Mouse (Mus musculus) stomach, postnatal 0 days (tissue): ENCODE data around the gene Klrb1c. TPM values are rescaled to one million over a fixed set of nuclear protein-coding genes. Genes with fewer than 3 reads are reported as not detected.
A peak's percentile ranks its signal among the peaks of the same experiment; 100 is the strongest.

ENCODE experiments used
- ATAC-seq: fragments of 200-750 bp; cut with Nextera tagmentation; 2 replicates; pipeline ENCODE4 v1.8.0; 2017; ENCODE audit not compliant: low FRiP score, low TSS enrichment
- DNase-seq: peaks from one replicate; pipeline ENCODE4 v3.0.0-alpha.2; 2016; ENCODE audit warnings: low spot score
- H3K27ac ChIP-seq: fragments of 300-500 bp; sonication (generic); replicated peaks from 2 replicates; pipeline ENCODE4 v1.5.1; 2014; ENCODE audit warnings: mild to moderate bottlenecking, control low read depth
- H3K27me3 ChIP-seq: fragments of 300-500 bp; sonication (generic); 2 replicates; pipeline ENCODE4 v1.6.1; 2014; ENCODE audit warnings: low read length; ENCODE audit not compliant: control insufficient read depth, insufficient read depth
- H3K36me3 ChIP-seq: fragments of 300-500 bp; sonication (generic); 2 replicates; pipeline ENCODE4 v1.6.1; 2014; ENCODE audit warnings: low read length, mixed read lengths; ENCODE audit not compliant: control insufficient read depth, insufficient read depth
- H3K4me1 ChIP-seq: fragments of 300-500 bp; sonication (generic); replicated peaks from 2 replicates; pipeline ENCODE4 v1.6.1; 2014; ENCODE audit warnings: antibody characterized with exemption; ENCODE audit not compliant: control insufficient read depth, insufficient read depth
- H3K4me2 ChIP-seq: fragments of 300-500 bp; sonication (generic); replicated peaks from 2 replicates; pipeline ENCODE4 v1.6.1; 2014; ENCODE audit warnings: low read depth, mild to moderate bottlenecking, control low read depth, moderate library complexity
- H3K4me3 ChIP-seq: fragments of 300-500 bp; sonication (generic); 2 replicates; pipeline ENCODE4 v1.5.1; 2014; ENCODE audit warnings: low read depth, low read length, control low read depth
- H3K9ac ChIP-seq: fragments of 300-500 bp; sonication (generic); 2 replicates; pipeline ENCODE4 v1.6.1; 2014; ENCODE audit warnings: mild to moderate bottlenecking, low read length, control low read depth, mixed read lengths
- H3K9me3 ChIP-seq: fragments of 300-500 bp; sonication (generic); 2 replicates; pipeline ENCODE4 v1.6.1; 2016; ENCODE audit warnings: low read length; ENCODE audit not compliant: control insufficient read depth
- CTCF ChIP-seq: IDR thresholded peaks from 2 replicates; pipeline ENCODE4 v1.5.1; 2016; ENCODE audit warnings: antibody characterized with exemption, low read depth, mild to moderate bottlenecking, moderate library complexity
- EP300 ChIP-seq: optimal IDR thresholded peaks from 2 replicates; pipeline ENCODE3; 2016; ENCODE audit warnings: antibody characterized with exemption
- WGBS: fragments of 180-500 bp; shearing (Covaris S2); extraction: QIAGEN DNeasy Blood & Tissue Kit; methylation state at CpG from one replicate; pipeline ENCODE4 v1.1.7; 2014; 5-methylcytosine and 5-hydroxymethylcytosine counted together
- polyA plus RNA-seq: library from polyadenylated mRNA; unstranded; fragments of >200 nt; fragmentation: Nextera tagmentation; extraction: Ambion mirVana; gene quantifications from 2 replicates; pipeline ENCODE4 v1.2.1, GENCODE M21; 2015

Gene Klrb1c
- polyA plus RNA-seq, result 0.07 and 0.18 TPM in 2 replicates

- ATAC-seq, result no peak
- H3K36me3 ChIP-seq, result no peaks in the 10 kb centered on the region
- WGBS, result 93% methylated on average over 2 of the region's 2 CpGs
- H3K4me1 ChIP-seq, result no peaks in the 10 kb centered on the region
- H3K27me3 ChIP-seq, result no peaks in the 10 kb centered on the region
- no peak for DNase-seq
- H3K27ac ChIP-seq, result no peak within 1 kb of the TSS
- H3K9me3 ChIP-seq, result no peaks in the 10 kb centered on the region
- H3K4me3 ChIP-seq, result no peak within 1 kb of the TSS
- H3K9ac ChIP-seq, result no peak within 1 kb of the TSS
- TF ChIP-seq EP300 (no peak), CTCF (no peak)
- H3K4me2 ChIP-seq, result no peak within 1 kb of the TSS
These were observed at the start of gene Klrb1c for GRCm38 (mm10) chr6:128789115-128789514. Gene Klrb1c (minus strand): TSS chr6:128789215.

DNA sequence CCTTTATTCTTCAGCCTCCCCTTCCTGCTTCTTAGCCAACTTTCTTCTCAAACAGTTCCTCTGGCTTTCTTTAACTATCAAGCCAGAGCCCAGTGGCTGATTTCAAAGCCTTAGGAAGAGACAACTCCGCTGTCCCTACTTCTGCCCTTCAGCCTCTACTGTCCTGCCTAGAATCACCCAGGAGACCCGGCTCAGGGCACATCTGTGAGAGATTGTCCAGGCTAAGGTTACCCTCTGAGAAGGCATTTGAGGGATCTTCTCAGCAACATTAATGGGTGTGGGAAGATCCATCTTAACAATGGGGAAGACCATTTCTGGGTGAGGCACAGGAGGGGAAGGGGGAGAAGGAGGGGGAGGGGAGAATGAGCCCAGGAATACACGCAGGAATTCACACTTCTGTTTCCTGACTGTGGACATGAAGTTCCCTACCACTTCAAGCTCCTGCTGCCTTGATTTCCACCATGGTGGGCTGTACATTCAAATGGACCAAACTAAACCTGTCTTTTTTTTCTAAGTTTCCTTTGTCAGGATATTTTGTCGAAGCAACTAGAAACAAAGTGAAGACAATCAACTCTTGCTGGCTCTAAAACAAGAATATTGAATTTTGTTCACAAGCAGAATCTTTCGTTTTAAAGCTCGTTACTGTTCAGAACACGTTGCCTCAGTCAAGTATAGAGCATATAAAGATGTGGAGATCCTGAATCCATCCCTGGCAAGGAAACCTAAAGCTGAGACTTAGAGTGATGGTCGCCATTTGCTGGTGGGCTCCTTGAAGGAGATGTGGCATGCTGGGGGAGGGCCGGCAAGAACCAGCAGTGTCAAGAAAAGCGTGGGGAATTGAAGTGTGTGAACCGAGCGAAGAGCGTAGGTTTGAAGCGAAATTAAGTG lies 48.7 kb upstream of the Klrb1c start:
- peak overlapping the region; percentile 83 for H3K27ac ChIP-seq
- ATAC-seq (no peak), DNase-seq (no peak)
- no peak for TF ChIP-seq CTCF
- H3K36me3 ChIP-seq, result no peaks in the 10 kb centered on the region
- peak overlapping the region; percentile 77 for H3K4me3 ChIP-seq
- H3K27me3 ChIP-seq, result no peaks in the 10 kb centered on the region
- no peaks in the 10 kb centered on the region for H3K4me1 ChIP-seq
- H3K9ac ChIP-seq, result peak overlapping the region; percentile 43
- 6% methylated on average over 14 of the region's 14 CpGs for WGBS
- no peaks in the 10 kb centered on the region for H3K9me3 ChIP-seq
- H3K4me2 ChIP-seq, result peak overlapping the region; percentile 76

- Histone ChIP-seq H3K4me3 (no peak overlapping the region), H3K9me3 (no peaks in the 10 kb centered on the region), H3K36me3 (no peaks in the 10 kb centered on the region), H3K4me2 (no peak overlapping the region), H3K27ac (no peak overlapping the region), H3K4me1 (no peaks in the 10 kb centered on the region), H3K9ac (no peak overlapping the region), H3K27me3 (no peaks in the 10 kb centered on the region)
- 88% methylated on average over 6 of the region's 6 CpGs for WGBS
- TF ChIP-seq CTCF (no peak), EP300 (no peak)
- DNase-seq, result no peak
- no peak for ATAC-seq
These were observed 47.9 kb upstream of the Klrb1c start for GRCm38 (mm10) chr6:128836955-128837334.

DNA sequence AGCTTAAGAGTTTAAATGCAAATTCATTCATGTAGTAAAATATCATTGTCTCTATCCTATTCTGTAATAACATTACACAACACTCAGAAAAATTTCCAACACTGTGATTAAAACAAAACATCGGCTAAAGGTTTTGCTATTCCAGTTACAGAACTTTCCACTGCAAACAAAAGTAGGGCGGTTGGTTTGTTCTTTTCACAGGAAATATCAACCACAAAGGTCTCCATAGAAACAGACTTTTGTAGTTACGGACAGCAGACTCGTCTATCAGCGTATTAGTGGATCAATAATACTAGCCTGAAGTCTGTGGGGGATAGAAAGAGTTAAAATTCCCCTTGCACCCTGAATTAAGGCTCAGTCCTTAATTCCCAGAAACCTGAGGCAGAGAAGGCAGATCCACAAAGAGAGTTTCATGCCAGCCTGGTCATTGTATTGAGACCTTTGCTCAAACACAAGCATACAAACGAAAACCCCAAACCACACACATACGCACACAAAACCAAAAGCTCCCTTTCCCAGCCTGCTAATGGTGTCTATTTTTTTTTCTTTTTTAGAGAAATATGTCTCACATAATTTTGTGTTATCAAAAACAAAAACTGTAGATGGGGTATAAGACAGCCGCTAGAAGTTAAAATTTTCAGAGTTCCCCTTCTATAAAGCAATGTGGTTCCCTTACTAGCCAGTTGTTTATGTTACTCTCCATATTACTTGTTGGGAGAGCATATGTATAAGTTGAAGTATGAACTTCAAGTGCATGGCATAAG lies 47.4 kb upstream of the Klrb1c start:
- no peak for DNase-seq
- Histone ChIP-seq H3K4me1 (no peaks in the 10 kb centered on the region), H3K27ac (no peak overlapping the region), H3K36me3 (no peaks in the 10 kb centered on the region), H3K4me3 (no peak overlapping the region), H3K9me3 (no peaks in the 10 kb centered on the region), H3K9ac (no peak overlapping the region), H3K4me2 (no peak overlapping the region), H3K27me3 (no peaks in the 10 kb centered on the region)
- TF ChIP-seq EP300 (no peak), CTCF (no peak)
- no peak for ATAC-seq
- 64% methylated on average over 8 of the region's 8 CpGs for WGBS

GRCm38 (mm10) chr6:128835571-128835970 lies 46.6 kb upstream of the Klrb1c start:
- peak; percentile 45 for ATAC-seq
- WGBS, result 59% methylated on average over 4 of the region's 4 CpGs
- no peaks in the 10 kb centered on the region for H3K4me1 ChIP-seq
- no peak for TF ChIP-seq CTCF
- no peak for TF ChIP-seq EP300
- no peaks in the 10 kb centered on the region for H3K9me3 ChIP-seq
- H3K4me2 ChIP-seq, result no peak overlapping the region
- no peak overlapping the region for H3K27ac ChIP-seq
- peak; percentile 56 for DNase-seq
- H3K36me3 ChIP-seq, result no peaks in the 10 kb centered on the region
- H3K27me3 ChIP-seq, result no peaks in the 10 kb centered on the region
- no peak overlapping the region for H3K9ac ChIP-seq
- no peak overlapping the region for H3K4me3 ChIP-seq

GRCm38 (mm10) chr6:128833046-128833445 lies 44.0 kb upstream of the Klrb1c start:
- no peak overlapping the region for H3K27ac ChIP-seq
- no peak overlapping the region for H3K4me2 ChIP-seq
- no peaks in the 10 kb centered on the region for H3K9me3 ChIP-seq
- no peaks in the 10 kb centered on the region for H3K27me3 ChIP-seq
- H3K4me1 ChIP-seq, result no peaks in the 10 kb centered on the region; the same call in 1 of the 2 replicates
- ATAC-seq (no peak), DNase-seq (no peak)
- WGBS, result 82% methylated on average over 10 of the region's 10 CpGs
- no peaks in the 10 kb centered on the region for H3K36me3 ChIP-seq
- H3K9ac ChIP-seq, result no peak overlapping the region
- TF ChIP-seq EP300 (no peak), CTCF (no peak)
- no peak overlapping the region for H3K4me3 ChIP-seq
